Mouse (Mus musculus): ENCODE results near the gene Arhgap35.

The Arhgap35 gene

GRCm38 (mm10) chr7:16517198-16517597 is 97.6 kb downstream of the Arhgap35 start:
- DNase-seq = no peak

- peak; percentile 26 to 44 for DNase-seq
Measured at GRCm38 (mm10) chr7:16507284-16507683, 107.5 kb downstream of the Arhgap35 start.

DNA sequence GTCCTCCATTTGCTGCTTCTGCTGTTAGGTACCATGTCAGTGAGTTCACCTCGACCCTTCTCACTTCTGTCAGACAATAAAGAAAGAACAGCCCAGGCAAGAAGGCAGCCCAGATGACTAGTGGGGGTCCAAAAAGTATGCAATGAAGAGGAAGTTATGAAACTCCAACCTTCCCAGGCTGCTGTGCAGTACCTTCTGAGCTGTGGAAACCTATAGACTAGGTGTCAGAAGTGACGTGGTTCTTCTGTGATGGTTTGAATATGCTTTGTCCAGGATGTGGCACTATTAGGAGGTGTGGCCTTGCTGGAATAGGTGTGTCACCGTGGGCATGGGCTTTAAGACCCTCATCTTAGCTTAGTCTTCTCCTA is 109.6 kb downstream of the Arhgap35 start:
- DNase-seq = no peak

- no peak for DNase-seq
Measured at GRCm38 (mm10) chr7:16504573-16505225, 110.1 kb downstream of the Arhgap35 start.

DNA sequence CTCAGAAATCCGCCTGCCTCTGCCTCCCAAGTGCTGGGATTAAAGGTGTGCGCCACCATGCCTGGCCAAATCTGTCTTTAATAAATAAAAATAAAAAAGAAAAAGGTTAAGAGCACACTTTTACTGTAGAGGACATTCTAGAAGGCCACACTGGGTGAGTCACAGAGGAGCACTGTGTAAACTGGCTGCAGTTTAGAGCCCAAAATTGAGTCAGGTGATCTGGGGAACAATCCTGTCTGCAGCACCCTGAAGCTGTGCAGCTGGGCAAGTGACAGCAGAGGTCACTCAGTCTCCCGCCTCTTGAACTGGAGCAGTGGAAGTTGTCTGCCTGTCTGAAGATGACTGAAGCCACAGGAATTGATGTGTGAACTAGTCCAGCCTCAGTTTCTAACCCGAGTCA is 113.2 kb downstream of the Arhgap35 start:
- DNase-seq = no peak

DNA sequence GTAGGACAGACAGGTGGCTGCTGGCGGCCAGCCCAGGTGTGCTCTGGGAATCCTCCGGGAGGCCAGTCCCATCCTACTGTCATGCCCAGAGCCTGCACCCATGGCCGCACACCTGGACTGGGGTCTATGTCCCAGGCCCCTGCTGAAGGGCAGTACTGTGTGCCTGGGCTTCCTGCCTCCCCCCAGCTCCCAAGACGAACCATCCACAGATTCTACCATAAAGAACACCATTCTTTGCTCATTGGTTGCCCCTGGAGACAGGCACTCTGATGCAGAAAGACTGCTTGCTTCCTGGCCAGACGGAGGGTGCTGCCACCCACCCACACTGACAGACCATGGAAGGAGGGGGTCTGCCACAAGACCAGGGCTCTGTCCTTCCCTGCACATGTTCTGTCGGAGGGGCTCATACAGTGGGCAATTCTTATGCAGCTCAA is 115.1 kb downstream of the Arhgap35 start:
- no peak for DNase-seq

DNA sequence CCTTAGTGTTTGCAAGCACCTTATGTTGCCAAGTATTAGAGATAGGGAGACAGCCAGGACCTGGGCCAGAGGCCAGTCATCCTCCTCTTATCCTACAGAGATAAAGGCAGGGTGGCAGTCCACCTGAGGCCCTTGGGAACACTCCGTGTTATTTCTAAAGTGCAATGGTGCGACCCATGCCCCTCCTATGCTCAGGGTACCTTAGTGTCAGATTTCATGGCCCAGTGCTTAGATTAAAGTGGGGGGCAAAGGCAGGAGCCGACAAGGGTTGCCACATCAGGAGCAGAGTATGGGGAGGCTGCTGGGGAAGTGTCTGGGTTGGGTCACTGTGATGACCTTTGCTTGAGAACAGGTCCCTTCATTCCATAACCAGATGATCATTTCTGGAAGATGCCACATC is 118.5 kb downstream of the Arhgap35 start:
- DNase-seq = no peak

- DNase-seq = peak; percentile 23 to 28
Measured at GRCm38 (mm10) chr7:16493361-16493760, 121.4 kb downstream of the Arhgap35 start.

DNA sequence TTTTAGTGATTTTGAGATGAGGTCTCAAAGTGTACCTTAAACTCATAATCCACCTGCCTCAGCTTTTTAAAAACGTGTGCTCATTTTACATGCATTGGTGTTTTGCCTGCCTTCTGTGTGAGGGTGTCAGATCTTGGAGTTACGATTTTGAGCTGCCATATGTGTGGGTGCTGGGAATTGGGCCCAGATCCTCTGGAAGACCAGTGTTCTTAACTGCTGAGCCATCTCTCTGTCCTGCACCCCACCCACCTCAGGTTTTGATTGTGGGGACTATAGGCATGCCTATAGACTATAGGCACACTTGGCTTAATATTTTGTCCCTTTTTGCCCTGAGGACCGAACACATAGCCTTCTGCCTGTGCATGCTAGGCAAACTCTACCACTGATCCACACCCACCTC is 122.6 kb downstream of the Arhgap35 start:
- DNase-seq = no peak

DNA sequence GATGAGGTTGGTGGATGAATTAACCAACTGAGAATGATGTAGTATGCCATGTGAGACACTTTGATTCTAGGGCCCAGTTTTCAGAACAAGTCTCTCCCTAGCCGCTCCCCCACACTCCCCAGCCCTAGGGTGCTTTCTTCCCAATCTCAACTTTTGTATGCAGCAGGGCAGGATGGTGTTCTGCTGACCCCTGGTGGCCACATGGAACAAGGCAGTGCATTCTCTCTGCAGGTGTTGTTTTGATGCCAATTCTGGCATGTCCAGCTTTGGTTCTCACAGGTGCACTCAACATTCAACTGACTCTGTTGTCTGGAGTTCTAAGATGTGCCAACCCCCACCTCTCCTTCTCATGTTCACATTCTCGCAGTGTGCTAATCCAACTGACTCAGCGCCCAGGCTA is 123.0 kb downstream of the Arhgap35 start:
- DNase-seq = peak; percentile 43 to 59

DNA sequence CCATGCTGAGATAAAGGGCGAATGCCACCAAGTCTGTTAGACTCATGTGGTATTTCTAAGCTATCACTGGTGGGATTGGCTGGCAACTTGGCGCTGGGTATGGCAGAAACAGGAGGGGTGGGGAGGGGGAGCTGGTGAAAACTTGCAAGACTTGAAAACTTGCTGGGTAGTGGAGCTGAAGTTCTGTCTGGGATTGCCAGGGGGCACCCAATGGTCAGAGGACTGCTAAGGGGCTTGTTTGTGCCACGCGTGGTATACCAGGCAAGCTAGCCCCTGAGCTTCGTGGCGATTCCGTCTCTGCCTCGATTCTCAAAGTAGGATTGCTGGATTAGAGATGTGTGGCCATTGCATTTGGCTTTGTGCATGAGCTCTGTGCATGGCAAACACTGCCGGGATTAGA is 124.8 kb downstream of the Arhgap35 start:
- DNase-seq = no peak

DNA sequence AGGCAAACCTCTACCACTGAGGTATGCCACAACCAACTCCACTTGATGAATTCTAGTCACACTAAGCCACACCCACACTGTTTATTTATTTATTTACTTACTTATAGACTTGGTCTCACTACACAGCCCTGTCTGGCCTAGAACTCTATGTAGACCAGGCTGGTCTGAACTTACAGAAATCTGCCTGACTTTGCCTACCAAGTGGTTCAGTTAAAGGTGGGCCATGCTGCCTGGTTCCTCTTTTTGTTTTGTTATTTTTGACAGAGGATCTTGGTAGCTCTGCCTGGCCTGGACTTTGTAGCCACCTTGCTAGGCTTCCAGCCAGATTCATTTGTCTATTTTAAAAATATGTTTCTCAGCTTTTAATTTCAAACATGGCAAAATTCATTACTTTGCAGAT is 126.0 kb downstream of the Arhgap35 start:
- no peak for DNase-seq

GRCm38 (mm10) chr7:16477628-16478027 is 137.2 kb downstream of the Arhgap35 start, which contains the start of gene Npas1:
Gene Npas1 (minus strand): TSS chr7:16477728.
- no peak for DNase-seq

- DNase-seq = no peak
Measured at GRCm38 (mm10) chr7:16476600-16476989, 138.2 kb downstream of the Arhgap35 start.

- DNase-seq = no peak
Measured at GRCm38 (mm10) chr7:16475764-16476599, 138.8 kb downstream of the Arhgap35 start.

DNA sequence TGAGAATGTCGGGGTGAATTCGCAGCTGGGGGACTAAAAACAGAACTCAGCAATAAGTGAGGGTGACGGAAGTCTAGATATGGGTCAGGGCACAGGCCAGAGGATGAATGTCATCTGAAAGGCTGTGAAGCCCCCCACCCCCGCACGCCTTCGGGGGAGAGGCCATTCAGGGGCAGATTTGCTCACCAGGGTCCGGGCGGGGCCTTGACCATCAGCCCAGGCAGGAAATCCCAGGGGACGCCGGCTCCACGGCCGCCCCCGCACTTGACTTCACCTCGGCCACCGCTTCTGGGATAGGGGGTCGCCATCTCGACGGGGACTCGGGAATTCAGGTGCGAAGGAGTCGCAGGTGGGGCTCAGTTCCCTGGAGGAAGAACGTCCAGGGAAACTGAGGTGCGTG is 139.5 kb downstream of the Arhgap35 start:
- DNase-seq = no peak

GRCm38 (mm10) chr7:16474445-16474844 is 140.3 kb downstream of the Arhgap35 start:
- DNase-seq = no peak

- DNase-seq = no peak
Measured at GRCm38 (mm10) chr7:16473847-16474246, 140.9 kb downstream of the Arhgap35 start.

DNA sequence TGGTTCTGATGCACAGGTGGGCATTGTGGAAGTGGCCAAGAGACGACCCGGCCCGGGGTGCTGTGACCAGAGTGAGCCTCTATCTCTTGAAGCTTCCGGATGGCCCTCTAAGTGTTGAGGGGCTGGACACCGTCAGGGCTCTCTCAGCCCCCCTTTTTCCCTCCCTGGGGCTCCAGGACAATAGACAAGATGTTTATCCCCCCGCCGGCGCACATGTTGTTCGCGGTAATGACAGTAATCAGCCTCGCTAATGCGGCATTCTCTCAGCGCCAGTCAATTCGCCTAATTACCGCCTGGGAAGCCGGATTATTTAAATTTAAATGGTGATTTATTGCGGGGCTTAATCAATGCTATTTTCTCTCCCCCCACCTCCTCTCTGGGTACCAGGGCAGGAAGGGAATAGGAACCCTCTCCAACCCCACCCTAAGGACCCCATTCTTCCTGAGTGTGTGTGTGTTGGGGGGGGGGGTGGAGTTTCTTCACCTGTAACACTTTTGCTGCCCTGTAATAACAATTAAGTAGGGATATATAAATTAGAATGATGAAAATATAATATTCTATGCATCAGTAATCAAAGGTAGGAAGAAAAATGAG is 142.6 kb downstream of the Arhgap35 start:
- no peak for DNase-seq

- DNase-seq = no peak
Measured at GRCm38 (mm10) chr7:16471549-16471948, 143.2 kb downstream of the Arhgap35 start.

- no peak for DNase-seq
Measured at GRCm38 (mm10) chr7:16468115-16468514, 146.7 kb downstream of the Arhgap35 start.

GRCm38 (mm10) chr7:16466565-16466964 is 148.2 kb downstream of the Arhgap35 start:
- no peak for DNase-seq

GRCm38 (mm10) chr7:16465568-16465967 is 149.2 kb downstream of the Arhgap35 start:
- DNase-seq = no peak

DNA sequence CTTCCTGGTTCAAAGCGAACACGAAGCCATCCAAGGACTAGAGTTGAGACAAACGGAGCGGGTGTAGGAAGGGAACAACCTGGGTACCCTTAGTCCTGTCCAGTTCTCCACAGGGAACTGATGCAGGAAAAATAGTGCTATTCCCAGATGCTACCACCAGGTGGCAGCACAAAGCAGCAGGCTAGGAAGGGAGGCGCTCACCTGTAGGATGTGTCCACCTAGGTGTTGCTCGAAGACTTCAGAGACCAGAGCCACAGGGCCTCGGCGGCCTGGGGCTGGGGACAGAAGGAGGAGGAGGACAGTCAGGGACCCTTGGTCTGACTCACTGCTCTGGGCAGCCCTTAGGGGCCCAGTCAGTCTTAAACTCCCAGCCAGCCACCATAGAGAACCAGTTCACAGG is 149.6 kb downstream of the Arhgap35 start:
- peak in 1 of 2 experiments; percentile 55 for DNase-seq

Data from thymus, adult 18-20 months (tissue).